In genomic region chr3:117575253-117575927, GRCm38 (mm10) we compare ENCODE assay signal across 9 mouse cellular contexts. TPM values are rescaled to one million over a fixed set of nuclear protein-coding genes. Genes with fewer than 3 reads are reported as not detected.
A peak's percentile ranks its signal among the peaks of the same experiment; 100 is the strongest.
DNase-seq lines count a peak whose midpoint lies in the region; ATAC-seq lines count a peak whose summit lies in the region.
"Had no signal": no experiment of that assay in that cellular context is flagged by ENCODE, and none has a peak within 500 bp of the region (broad histone marks: within the 10 kb centered on the region; RNA-seq: fewer than 3 reads in every experiment).

No protein-coding gene starts in this region.

- H3K27me3 ChIP-seq in forebrain, embryonic 12.5 days: peaks cover 26% of the 10 kb centered on the region
- no peaks in the 10 kb centered on the region for H3K27me3 ChIP-seq in hindbrain, embryonic 15.5 days
- peaks cover 50% of the 10 kb centered on the region for H3K27me3 ChIP-seq in limb, embryonic 13.5 days
- H3K27me3 ChIP-seq in neural tube, embryonic 15.5 days (replicated peaks): no peaks in the 10 kb centered on the region
- H3K27me3 ChIP-seq: CH12.LX had no signal

- H3K4me2 ChIP-seq in forebrain, embryonic 12.5 days: peak overlapping the region; percentile 97
- H3K4me2 ChIP-seq in hindbrain, embryonic 15.5 days: peak overlapping the region; percentile 92
- H3K4me2 ChIP-seq in limb, embryonic 13.5 days (replicated peaks): peak overlapping the region; percentile 99
- peak overlapping the region; percentile 87 for H3K4me2 ChIP-seq in neural tube, embryonic 15.5 days

- peak overlapping the region; percentile 78 for H3K9ac ChIP-seq in forebrain, embryonic 12.5 days
- peak overlapping the region; percentile 84 for H3K9ac ChIP-seq in hindbrain, embryonic 15.5 days
- peak overlapping the region; percentile 70 for H3K9ac ChIP-seq in limb, embryonic 13.5 days
- H3K9ac ChIP-seq in neural tube, embryonic 15.5 days (replicated peaks): peak overlapping the region; percentile 83

- peaks cover 6% of the 10 kb centered on the region; the same call in 1 of the 2 replicates for H3K4me1 ChIP-seq in forebrain, embryonic 12.5 days
- peaks cover 12% of the 10 kb centered on the region for H3K4me1 ChIP-seq in hindbrain, embryonic 15.5 days (replicated peaks)
- peaks cover 8% of the 10 kb centered on the region; the same call in 1 of the 2 replicates for H3K4me1 ChIP-seq in limb, embryonic 13.5 days
- peaks cover 16% of the 10 kb centered on the region; the same call in 1 of the 2 replicates for H3K4me1 ChIP-seq in neural tube, embryonic 15.5 days

- WGBS in forebrain, embryonic 12.5 days: under 1% methylated on average over 69 of the region's 74 CpGs
- under 1% methylated on average over 60 of the region's 74 CpGs for WGBS in hindbrain, embryonic 15.5 days
- under 1% methylated on average over 70 of the region's 74 CpGs for WGBS in limb, embryonic 13.5 days
- under 1% methylated on average over 74 of the region's 74 CpGs for WGBS in neural tube, embryonic 15.5 days

- H3K4me3 ChIP-seq in forebrain, embryonic 12.5 days (replicated peaks): peak overlapping the region; percentile 69
- H3K4me3 ChIP-seq in hindbrain, embryonic 15.5 days: peak overlapping the region; percentile 86
- peak overlapping the region; percentile 64 for H3K4me3 ChIP-seq in limb, embryonic 13.5 days
- peak overlapping the region; percentile 57 for H3K4me3 ChIP-seq in neural tube, embryonic 15.5 days (replicated peaks)

- H3K9me3 ChIP-seq in forebrain, embryonic 12.5 days: no peaks in the 10 kb centered on the region
- no peaks in the 10 kb centered on the region for H3K9me3 ChIP-seq in hindbrain, embryonic 15.5 days
- H3K9me3 ChIP-seq in limb, embryonic 13.5 days: no peaks in the 10 kb centered on the region
- no peaks in the 10 kb centered on the region for H3K9me3 ChIP-seq in neural tube, embryonic 15.5 days (replicated peaks)

- peak; percentile 89 for ATAC-seq in forebrain, embryonic 12.5 days (ENCODE audit: low FRiP score)
- peak; percentile 86 for ATAC-seq in hindbrain, embryonic 15.5 days (ENCODE audit: low FRiP score, low read depth)
- peak; percentile 75 for ATAC-seq in limb, embryonic 13.5 days (ENCODE audit: low FRiP score, low read depth)
- peak; percentile 88 for ATAC-seq in neural tube, embryonic 15.5 days (ENCODE audit: low FRiP score)

- H3K36me3 ChIP-seq in forebrain, embryonic 12.5 days (replicated peaks): no peaks in the 10 kb centered on the region
- no peaks in the 10 kb centered on the region for H3K36me3 ChIP-seq in hindbrain, embryonic 15.5 days
- no peaks in the 10 kb centered on the region for H3K36me3 ChIP-seq in limb, embryonic 13.5 days
- no peaks in the 10 kb centered on the region for H3K36me3 ChIP-seq in neural tube, embryonic 15.5 days

- intact Hi-C loops in gastrocnemius, postnatal 14 days (cut with DNase I; ENCODE audit: low total_unique reads): no loop called here

- H3K27ac ChIP-seq in forebrain, embryonic 12.5 days: no peak overlapping the region
- H3K27ac ChIP-seq in hindbrain, embryonic 15.5 days (replicated peaks): peak overlapping the region; percentile 86
- no peak overlapping the region for H3K27ac ChIP-seq in limb, embryonic 13.5 days
- H3K27ac ChIP-seq in neural tube, embryonic 15.5 days (replicated peaks): peak overlapping the region; percentile 84

- DNase-seq in gastrocnemius, postnatal 14 days: peak; percentile 7
- DNase-seq in gastrocnemius, adult 18-20 months (ENCODE audit: low spot score): no peak
- peak; percentile 19 for DNase-seq in adrenal gland, postnatal 10 days
- no peak for DNase-seq in urinary bladder, postnatal 10 days (ENCODE audit: low spot score)

RNA-seq across cellular contexts. Expression of gene Plppr5, which starts 0.8 kb away (rescaled TPM):
- total RNA-seq in gastrocnemius, postnatal 14 days (2021): under 1 TPM; 0.09 to 0.14 TPM
- total RNA-seq in gastrocnemius, adult 18-20 months (2021): not detected
- total RNA-seq in adrenal gland, postnatal 10 days (2021): 1 to 10 TPM in 1 of 2 experiments, under 1 TPM in 1; 0.78 to 1.2 TPM
- polyA plus RNA-seq in forebrain, embryonic 12.5 days (2016; fragmentation: Nextera tagmentation; extraction: Ambion mirVana): 0.36 and 0.50 TPM in 2 replicates
- polyA plus RNA-seq in hindbrain, embryonic 15.5 days (2015; fragmentation: Nextera tagmentation; extraction: Ambion mirVana): 6.9 and 7.2 TPM in 2 replicates
- polyA plus RNA-seq in limb, embryonic 13.5 days (2015; fragmentation: Nextera tagmentation; extraction: Ambion mirVana): 0.08 and 0.19 TPM in 2 replicates
- polyA plus RNA-seq in neural tube, embryonic 15.5 days (2015; fragmentation: Nextera tagmentation; extraction: Ambion mirVana): 9.1 and 9.3 TPM in 2 replicates
- total RNA-seq: CH12.LX had no signal

Comparison
In these comparisons a context has a peak if more than half of its experiments do, and no peak if none do; other contexts are left out.
1. DNase-seq: peak in gastrocnemius, postnatal 14 days (single experiment) and adrenal gland, postnatal 10 days (single experiment); none in gastrocnemius, adult 18-20 months (single experiment) and urinary bladder, postnatal 10 days (single experiment).
2. H3K27ac ChIP-seq: peak in hindbrain, embryonic 15.5 days (single experiment) and neural tube, embryonic 15.5 days (single experiment); none in forebrain, embryonic 12.5 days (single experiment) and limb, embryonic 13.5 days (single experiment).
3. Peak in every context shown above with its lines, with median percentiles within 50 percentile points of each other: ATAC-seq, H3K4me2 ChIP-seq, H3K4me3 ChIP-seq and H3K9ac ChIP-seq.